In genomic region chr6:6536781-6537466, GRCm38 (mm10) we compare ENCODE assay signal across 17 mouse cellular contexts. TPM values are rescaled to one million over a fixed set of nuclear protein-coding genes. Genes with fewer than 3 reads are reported as not detected.
DNase-seq lines count a peak whose midpoint lies in the region; ATAC-seq lines count a peak whose summit lies in the region.
"Had no signal": no experiment of that assay in that cellular context is flagged by ENCODE, and none has a peak within 500 bp of the region (broad histone marks: within the 10 kb centered on the region; RNA-seq: fewer than 3 reads in every experiment).

No protein-coding gene starts in this region.

- peak; percentile 22 for DNase-seq in embryonic facial prominence, embryonic 14.5 days (ENCODE audit: low spot score)
- peak; percentile 11 for DNase-seq in retina, postnatal 1 day
- DNase-seq in urinary bladder, adult 2 months (ENCODE audit: low spot score), result no peak
- no peak for DNase-seq in liver
- DNase-seq: adrenal gland, adult 8-10 months; B cell, adult 2 months; kidney, postnatal 36 days; liver, postnatal 0 days; spleen, adult 18-20 months; thymus, postnatal 4 days had no signal

- peak; percentile 77 for ATAC-seq in midbrain, embryonic 13.5 days
- no peak for ATAC-seq in midbrain, embryonic 15.5 days (replicated peaks)
- no peak; the same call in 1 of the 2 replicates for ATAC-seq in embryonic facial prominence, embryonic 14.5 days (ENCODE audit: low read depth)
- peak; percentile 61; the same call in 1 of the 2 replicates for ATAC-seq in hindbrain, embryonic 13.5 days (ENCODE audit: low FRiP score)
- ATAC-seq in frontal cortex, adult (ENCODE audit: low TSS enrichment), result no peak
- ATAC-seq: intestine, embryonic 16.5 days; liver, postnatal 0 days had no signal

- peaks cover 5% of the 10 kb centered on the region; the same call in 1 of the 2 replicates for H3K27me3 ChIP-seq in midbrain, embryonic 13.5 days
- no peaks in the 10 kb centered on the region for H3K27me3 ChIP-seq in midbrain, embryonic 15.5 days (replicated peaks)
- H3K27me3 ChIP-seq in embryonic facial prominence, embryonic 14.5 days (replicated peaks; ENCODE audit: control insufficient read depth, insufficient read depth, low read length), result no peaks in the 10 kb centered on the region
- peaks cover 50% of the 10 kb centered on the region for H3K27me3 ChIP-seq in hindbrain, embryonic 13.5 days
- H3K27me3 ChIP-seq: limb, embryonic 13.5 days had no signal

- 28% methylated on average over 5 of the region's 5 CpGs for WGBS in midbrain, embryonic 13.5 days
- 26% methylated on average over 5 of the region's 5 CpGs for WGBS in midbrain, embryonic 15.5 days
- 55% methylated on average over 5 of the region's 5 CpGs for WGBS in embryonic facial prominence, embryonic 14.5 days
- 35% methylated on average over 5 of the region's 5 CpGs for WGBS in hindbrain, embryonic 13.5 days

- no peak overlapping the region for H3K9ac ChIP-seq in midbrain, embryonic 13.5 days (replicated peaks)
- H3K9ac ChIP-seq in midbrain, embryonic 15.5 days, result no peak overlapping the region
- no peak overlapping the region for H3K9ac ChIP-seq in embryonic facial prominence, embryonic 14.5 days (ENCODE audit: low read depth, low read length)
- no peak overlapping the region for H3K9ac ChIP-seq in hindbrain, embryonic 13.5 days
- H3K9ac ChIP-seq: limb, embryonic 13.5 days; liver, postnatal 0 days had no signal

- H3K4me2 ChIP-seq in midbrain, embryonic 13.5 days (replicated peaks), result no peak overlapping the region
- H3K4me2 ChIP-seq in midbrain, embryonic 15.5 days, result no peak overlapping the region
- no peak overlapping the region for H3K4me2 ChIP-seq in embryonic facial prominence, embryonic 14.5 days (ENCODE audit: low read depth, low read length)
- no peak overlapping the region for H3K4me2 ChIP-seq in hindbrain, embryonic 13.5 days
- H3K4me2 ChIP-seq: limb, embryonic 13.5 days had no signal

- H3K9me3 ChIP-seq in midbrain, embryonic 13.5 days, result no peaks in the 10 kb centered on the region
- no peaks in the 10 kb centered on the region for H3K9me3 ChIP-seq in midbrain, embryonic 15.5 days
- no peaks in the 10 kb centered on the region for H3K9me3 ChIP-seq in embryonic facial prominence, embryonic 14.5 days (ENCODE audit: control insufficient read depth, low read length)
- no peaks in the 10 kb centered on the region for H3K9me3 ChIP-seq in hindbrain, embryonic 13.5 days
- H3K9me3 ChIP-seq: limb, embryonic 13.5 days had no signal

- no peak overlapping the region for H3K27ac ChIP-seq in midbrain, embryonic 13.5 days
- no peak overlapping the region for H3K27ac ChIP-seq in midbrain, embryonic 15.5 days
- H3K27ac ChIP-seq in embryonic facial prominence, embryonic 14.5 days (replicated peaks; ENCODE audit: low read depth, low read length), result no peak overlapping the region
- no peak overlapping the region for H3K27ac ChIP-seq in hindbrain, embryonic 13.5 days
- H3K27ac ChIP-seq: limb, embryonic 13.5 days had no signal

- peaks cover 5% of the 10 kb centered on the region for H3K4me1 ChIP-seq in midbrain, embryonic 13.5 days (replicated peaks)
- H3K4me1 ChIP-seq in midbrain, embryonic 15.5 days, result no peaks in the 10 kb centered on the region
- no peaks in the 10 kb centered on the region for H3K4me1 ChIP-seq in embryonic facial prominence, embryonic 14.5 days (ENCODE audit: control insufficient read depth, insufficient read depth, low read length)
- H3K4me1 ChIP-seq in hindbrain, embryonic 13.5 days (replicated peaks), result 0 out of 2 replicates have a peak, but pooled peaks cover 4% of the 10 kb centered on the region
- H3K4me1 ChIP-seq: limb, embryonic 13.5 days had no signal

- no peak overlapping the region for H3K4me3 ChIP-seq in midbrain, embryonic 13.5 days (replicated peaks)
- no peak overlapping the region for H3K4me3 ChIP-seq in midbrain, embryonic 15.5 days
- H3K4me3 ChIP-seq in embryonic facial prominence, embryonic 14.5 days (ENCODE audit: low read depth, low read length), result no peak overlapping the region
- H3K4me3 ChIP-seq in hindbrain, embryonic 13.5 days, result no peak overlapping the region
- H3K4me3 ChIP-seq: limb, embryonic 13.5 days; myocyte had no signal

- no peaks in the 10 kb centered on the region for H3K36me3 ChIP-seq in midbrain, embryonic 13.5 days
- H3K36me3 ChIP-seq in midbrain, embryonic 15.5 days (replicated peaks), result no peaks in the 10 kb centered on the region
- H3K36me3 ChIP-seq in embryonic facial prominence, embryonic 14.5 days (ENCODE audit: control insufficient read depth, insufficient read depth, low read length), result no peaks in the 10 kb centered on the region
- H3K36me3 ChIP-seq in hindbrain, embryonic 13.5 days, result no peaks in the 10 kb centered on the region
- H3K36me3 ChIP-seq: limb, embryonic 13.5 days had no signal

RNA-seq across cellular contexts. Expression of gene Sem1, which starts 41.5 kb away (rescaled TPM):
- 192 and 196 TPM in 2 replicates for polyA plus RNA-seq in midbrain, embryonic 13.5 days (2015; fragmentation: Nextera tagmentation; extraction: Ambion mirVana)
- polyA plus RNA-seq in midbrain, embryonic 15.5 days (2015; fragmentation: Nextera tagmentation; extraction: Ambion mirVana), result 131 and 134 TPM in 2 replicates
- 254 and 276 TPM in 2 replicates for polyA plus RNA-seq in embryonic facial prominence, embryonic 14.5 days (2014; fragmentation: Nextera tagmentation; extraction: Ambion mirVana)
- 174 and 177 TPM in 2 replicates for polyA plus RNA-seq in hindbrain, embryonic 13.5 days (2015; fragmentation: Nextera tagmentation; extraction: Ambion mirVana)
- polyA plus RNA-seq in urinary bladder, adult 2 months (2012; rRNA removed), result 97.2 and 106 TPM in 2 replicates

Comparison
In these comparisons a context has a peak if more than half of its experiments do, and no peak if none do; other contexts are left out.
1. ATAC-seq: peak in midbrain, embryonic 13.5 days (single experiment) and hindbrain, embryonic 13.5 days (single experiment); none in midbrain, embryonic 15.5 days (single experiment), embryonic facial prominence, embryonic 14.5 days (single experiment) and frontal cortex, adult (single experiment).
2. DNase-seq: peak in embryonic facial prominence, embryonic 14.5 days (single experiment) and retina, postnatal 1 day (single experiment); none in urinary bladder, adult 2 months (single experiment) and liver (single experiment).